ENCODE assay signal across 7 mouse cellular contexts in the genomic region with DNA sequence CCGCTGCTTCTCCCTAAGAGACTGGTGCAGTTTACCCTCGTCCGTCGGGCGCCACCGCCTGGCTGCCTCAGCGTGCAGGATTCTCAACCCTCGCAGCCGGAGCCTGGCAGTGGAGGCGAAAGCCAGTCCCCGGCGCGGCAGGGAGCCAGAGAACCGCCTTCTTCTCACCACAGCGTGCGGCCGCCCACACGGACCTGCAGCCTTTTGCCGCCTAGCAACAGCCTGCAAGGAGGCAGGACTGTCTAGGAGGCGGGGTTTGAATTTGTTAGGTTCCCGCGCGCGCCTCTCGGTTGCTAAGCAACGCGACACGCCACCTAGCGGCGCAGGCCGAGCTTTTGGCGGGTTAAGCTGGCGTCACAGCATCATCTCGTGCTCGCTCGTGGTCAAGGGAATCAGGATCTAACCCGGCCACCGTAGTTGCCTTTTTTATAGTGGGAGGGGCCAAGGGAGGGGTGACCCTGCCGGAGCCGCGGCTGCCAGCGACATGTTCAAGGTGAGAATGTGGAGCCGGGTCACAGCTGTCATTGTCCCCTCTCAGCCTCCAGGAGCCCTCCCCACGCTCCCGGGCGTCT. TPM values are rescaled to one million over a fixed set of nuclear protein-coding genes. Genes with fewer than 3 reads are reported as not detected.
DNase-seq lines count a peak whose midpoint lies in the region; ATAC-seq lines count a peak whose summit lies in the region.

A gene (minus strand): TSS at position 108 of the 572 bp plus-strand sequence.
A gene (plus strand): TSS at position 448 of the 572 bp plus-strand sequence.

- peak within 1 kb of the TSS; percentile 36 for H3K9ac ChIP-seq in embryonic facial prominence, embryonic 12.5 days
- peak within 1 kb of the TSS; percentile 40; the same call in 1 of the 2 replicates for H3K9ac ChIP-seq in limb, embryonic 11.5 days (ENCODE audit: low read length)
- H3K9ac ChIP-seq in midbrain, embryonic 14.5 days (replicated peaks; ENCODE audit: low read length) = peak within 1 kb of the TSS; percentile 63; the same call in 1 of the 2 replicates

- peak within 1 kb of the TSS; percentile 52 for H3K4me3 ChIP-seq in embryonic facial prominence, embryonic 12.5 days
- H3K4me3 ChIP-seq in limb, embryonic 11.5 days (ENCODE audit: low read depth, low read length) = peak within 1 kb of the TSS; percentile 50
- peak within 1 kb of the TSS; percentile 54 for H3K4me3 ChIP-seq in midbrain, embryonic 14.5 days (replicated peaks; ENCODE audit: low read depth, low read length)

- peak; percentile 95 for DNase-seq in adrenal gland, postnatal 25 days
- DNase-seq in heart, adult 11 months = peak; percentile 100
- DNase-seq in kidney, adult 18-20 months = peak; percentile 96
- DNase-seq in limb, embryonic 11.5 days (ENCODE audit: low spot score) = peak; percentile 96
- peak; percentile 97 for DNase-seq in midbrain, embryonic 14.5 days
- peak; percentile 90 to 95 for DNase-seq in spleen, adult 18-20 months

- no peaks in the 10 kb centered on the region for H3K36me3 ChIP-seq in embryonic facial prominence, embryonic 12.5 days
- H3K36me3 ChIP-seq in limb, embryonic 11.5 days (ENCODE audit: control insufficient read depth, insufficient read depth, low read length) = no peaks in the 10 kb centered on the region
- H3K36me3 ChIP-seq in midbrain, embryonic 14.5 days (ENCODE audit: control insufficient read depth, insufficient read depth, low read length) = no peaks in the 10 kb centered on the region

- H3K4me1 ChIP-seq in embryonic facial prominence, embryonic 12.5 days = no peaks in the 10 kb centered on the region
- H3K4me1 ChIP-seq in limb, embryonic 11.5 days (ENCODE audit: control insufficient read depth, insufficient read depth, low read length) = no peaks in the 10 kb centered on the region
- peaks cover 3% of the 10 kb centered on the region; the same call in 1 of the 2 replicates for H3K4me1 ChIP-seq in midbrain, embryonic 14.5 days (ENCODE audit: control insufficient read depth, insufficient read depth, low read length)

- peak within 1 kb of the TSS; percentile 49 for H3K4me2 ChIP-seq in embryonic facial prominence, embryonic 12.5 days (replicated peaks)
- H3K4me2 ChIP-seq in limb, embryonic 11.5 days (ENCODE audit: low read depth, severe bottlenecking) = peak within 1 kb of the TSS; percentile 33
- H3K4me2 ChIP-seq in midbrain, embryonic 14.5 days (ENCODE audit: low read length) = peak within 1 kb of the TSS; percentile 47

- H3K27ac ChIP-seq in embryonic facial prominence, embryonic 12.5 days = peak within 1 kb of the TSS; percentile 60; the same call in 1 of the 2 replicates
- H3K27ac ChIP-seq in limb, embryonic 11.5 days (replicated peaks; ENCODE audit: low read depth, low read length) = 0 out of 2 replicates have a peak within 1 kb of the TSS, but pooled peaks have one; percentile 21
- H3K27ac ChIP-seq in midbrain, embryonic 14.5 days (replicated peaks; ENCODE audit: low read depth, low read length) = peak within 1 kb of the TSS; percentile 70; the same call in 1 of the 2 replicates

- no peaks in the 10 kb centered on the region for H3K9me3 ChIP-seq in embryonic facial prominence, embryonic 12.5 days
- no peaks in the 10 kb centered on the region for H3K9me3 ChIP-seq in limb, embryonic 11.5 days (ENCODE audit: control insufficient read depth, low read length)
- no peaks in the 10 kb centered on the region for H3K9me3 ChIP-seq in midbrain, embryonic 14.5 days (ENCODE audit: control insufficient read depth, low read length)

- 18% methylated on average over 46 of the region's 46 CpGs for WGBS in embryonic facial prominence, embryonic 12.5 days
- WGBS in limb, embryonic 11.5 days = 13% methylated on average over 45 of the region's 46 CpGs
- WGBS in midbrain, embryonic 14.5 days = 17% methylated on average over 46 of the region's 46 CpGs

- ATAC-seq in embryonic facial prominence, embryonic 12.5 days (ENCODE audit: insufficient number of reproducible peaks, insufficient read depth, low FRiP score, low TSS enrichment) = peak; percentile 99
- peak; percentile 97 for ATAC-seq in limb, embryonic 11.5 days (ENCODE audit: insufficient number of reproducible peaks, low FRiP score, low TSS enrichment, low read depth)
- peak; percentile 98 for ATAC-seq in midbrain, embryonic 14.5 days (ENCODE audit: low FRiP score, low TSS enrichment)

- peaks cover 51% of the 10 kb centered on the region for H3K27me3 ChIP-seq in embryonic facial prominence, embryonic 12.5 days
- peaks cover 28% of the 10 kb centered on the region for H3K27me3 ChIP-seq in limb, embryonic 11.5 days (ENCODE audit: control insufficient read depth, insufficient read depth, low read length)
- H3K27me3 ChIP-seq in midbrain, embryonic 14.5 days (ENCODE audit: control insufficient read depth, insufficient read depth, low read length) = peaks cover 43% of the 10 kb centered on the region

RNA-seq across cellular contexts. Expression of the first gene that starts in this region (rescaled TPM):
- total RNA-seq in adrenal gland, postnatal 25 days (2021) = not detected in 2 replicates
- polyA plus RNA-seq in embryonic facial prominence, embryonic 12.5 days (2016; fragmentation: Nextera tagmentation; extraction: Ambion mirVana) = 0.15 TPM in 1 of 2 replicates, not detected in the other
- 0.19 and 0.26 TPM in 2 replicates for polyA plus RNA-seq in limb, embryonic 11.5 days (2014; fragmentation: Nextera tagmentation; extraction: Ambion mirVana)
- 0.09 and 0.28 TPM in 2 replicates for polyA plus RNA-seq in midbrain, embryonic 14.5 days (2014; fragmentation: Nextera tagmentation; extraction: Ambion mirVana)

RNA-seq across cellular contexts. Expression of the second gene that starts in this region (rescaled TPM):
- 45.8 and 49.6 TPM in 2 replicates for total RNA-seq in adrenal gland, postnatal 25 days (2021)
- 92.1 and 93.4 TPM in 2 replicates for polyA plus RNA-seq in embryonic facial prominence, embryonic 12.5 days (2016; fragmentation: Nextera tagmentation; extraction: Ambion mirVana)
- polyA plus RNA-seq in limb, embryonic 11.5 days (2014; fragmentation: Nextera tagmentation; extraction: Ambion mirVana) = 107 and 116 TPM in 2 replicates
- 127 and 150 TPM in 2 replicates for polyA plus RNA-seq in midbrain, embryonic 14.5 days (2014; fragmentation: Nextera tagmentation; extraction: Ambion mirVana)

Comparison
In these comparisons a context has a peak if more than half of its experiments do, and no peak if none do; other contexts are left out.
1. Peak in every context shown above with its lines: DNase-seq, ATAC-seq, H3K4me3 ChIP-seq and H3K27ac ChIP-seq.